Mouse (Mus musculus) megakaryocyte, embryonic 14.5 days (primary cell): ENCODE measurements at regions not wholly inside any gene's neighbourhood (a gene's known extent, or its start where the extent isn't known, plus 50 kb on each side); places are given as distances from the start of the nearest gene placed in this dataset.
A peak's percentile ranks its signal among the peaks of the same experiment; 100 is the strongest.

Source experiments
- H3K27me3 ChIP-seq: replicated peaks from 2 replicates; pipeline ENCODE3; 2012; ENCODE audit warnings: inconsistent platforms
- H3K36me3 ChIP-seq: replicated peaks from 2 replicates; pipeline ENCODE3; 2012; ENCODE audit warnings: low read length, inconsistent platforms, mixed read lengths
- H3K4me1 ChIP-seq: 2 replicates; pipeline ENCODE4 v1.6.1; 2012; ENCODE audit warnings: inconsistent platforms
- H3K4me3 ChIP-seq: replicated peaks from 2 replicates; pipeline ENCODE3; 2012; ENCODE audit warnings: moderate library complexity, mild to moderate bottlenecking, inconsistent platforms
- H3K9me3 ChIP-seq: 2 replicates; pipeline ENCODE4 v1.6.1; 2012; ENCODE audit warnings: inconsistent platforms
- FLI1 ChIP-seq: IDR thresholded peaks from 2 replicates; pipeline ENCODE4 v1.6.1; 2012; ENCODE audit warnings: low read length, inconsistent platforms, mixed read lengths
- GATA1 ChIP-seq: IDR thresholded peaks from 3 replicates; pipeline ENCODE4 v1.6.1; 2012; ENCODE audit warnings: mixed read lengths, low read length, inconsistent platforms, borderline replicate concordance

- TF ChIP-seq GATA1 (no peak), FLI1 (no peak)
- no peak overlapping the region for H3K4me3 ChIP-seq
- H3K27me3 ChIP-seq = peaks cover 3% of the 10 kb centered on the region
- H3K9me3 ChIP-seq = 0 out of 2 replicates have a peak, but pooled peaks cover 4% of the 10 kb centered on the region
- H3K4me1 ChIP-seq = peaks cover 15% of the 10 kb centered on the region; the same call in 1 of the 2 replicates
- no peaks in the 10 kb centered on the region for H3K36me3 ChIP-seq
These were observed 65.4 kb upstream of the Tes start for GRCm38 (mm10) chr6:16999451-17000139.

- Histone ChIP-seq H3K4me1 (peaks cover 15% of the 10 kb centered on the region; the same call in 1 of the 2 replicates), H3K9me3 (no peaks in the 10 kb centered on the region), H3K36me3 (no peaks in the 10 kb centered on the region), H3K27me3 (peaks cover 3% of the 10 kb centered on the region), H3K4me3 (peak overlapping the region; percentile 56)
- TF ChIP-seq GATA1 = no peak
- TF ChIP-seq FLI1 = no peak
These were observed 69.4 kb upstream of the Tes start for GRCm38 (mm10) chr6:16995495-16995936.

- no peaks in the 10 kb centered on the region for H3K9me3 ChIP-seq
- peaks cover 3% of the 10 kb centered on the region for H3K27me3 ChIP-seq
- peaks cover 15% of the 10 kb centered on the region; the same call in 1 of the 2 replicates for H3K4me1 ChIP-seq
- H3K36me3 ChIP-seq = no peaks in the 10 kb centered on the region
- no peak overlapping the region for H3K4me3 ChIP-seq
- TF ChIP-seq FLI1 (no peak), GATA1 (no peak)
These were observed 70.2 kb upstream of the Tes start for GRCm38 (mm10) chr6:16994711-16995110.

- no peaks in the 10 kb centered on the region for H3K36me3 ChIP-seq
- no peak overlapping the region for H3K4me3 ChIP-seq
- no peaks in the 10 kb centered on the region for H3K9me3 ChIP-seq
- H3K4me1 ChIP-seq = peaks cover 11% of the 10 kb centered on the region; the same call in 1 of the 2 replicates
- TF ChIP-seq GATA1 (no peak), FLI1 (no peak)
- peaks cover 3% of the 10 kb centered on the region for H3K27me3 ChIP-seq
These were observed 72.9 kb upstream of the Tes start for GRCm38 (mm10) chr6:16991996-16992591.

GRCm38 (mm10) chr6:16978206-16978505 lies 79.9 kb upstream of the Tfec start:
- Histone ChIP-seq H3K27me3 (no peaks in the 10 kb centered on the region), H3K4me3 (peak overlapping the region; percentile 44), H3K9me3 (no peaks in the 10 kb centered on the region), H3K4me1 (peaks cover 26% of the 10 kb centered on the region), H3K36me3 (no peaks in the 10 kb centered on the region)
- TF ChIP-seq GATA1 (no peak), FLI1 (no peak)

GRCm38 (mm10) chr6:16977392-16978205 lies 79.4 kb upstream of the Tfec start:
- Histone ChIP-seq H3K4me1 (peaks cover 26% of the 10 kb centered on the region), H3K4me3 (no peak overlapping the region), H3K36me3 (no peaks in the 10 kb centered on the region), H3K9me3 (no peaks in the 10 kb centered on the region), H3K27me3 (no peaks in the 10 kb centered on the region)
- no peak for TF ChIP-seq GATA1
- no peak for TF ChIP-seq FLI1

GRCm38 (mm10) chr6:16965658-16966057 lies 67.4 kb upstream of the Tfec start:
- no peaks in the 10 kb centered on the region for H3K27me3 ChIP-seq
- H3K4me1 ChIP-seq = peaks cover 9% of the 10 kb centered on the region
- no peak overlapping the region for H3K4me3 ChIP-seq
- no peaks in the 10 kb centered on the region for H3K36me3 ChIP-seq
- TF ChIP-seq GATA1 (no peak), FLI1 (no peak)
- H3K9me3 ChIP-seq = 0 out of 2 replicates have a peak, but pooled peaks cover 2% of the 10 kb centered on the region

GRCm38 (mm10) chr6:16964362-16964761 lies 66.1 kb upstream of the Tfec start:
- Histone ChIP-seq H3K4me3 (no peak overlapping the region), H3K36me3 (no peaks in the 10 kb centered on the region), H3K27me3 (no peaks in the 10 kb centered on the region), H3K9me3 (no peaks in the 10 kb centered on the region), H3K4me1 (peaks cover 12% of the 10 kb centered on the region)
- TF ChIP-seq FLI1 (no peak), GATA1 (no peak)

GRCm38 (mm10) chr6:16963958-16964357 lies 65.7 kb upstream of the Tfec start:
- no peaks in the 10 kb centered on the region for H3K9me3 ChIP-seq
- peaks cover 12% of the 10 kb centered on the region for H3K4me1 ChIP-seq
- TF ChIP-seq GATA1 (no peak), FLI1 (no peak)
- H3K27me3 ChIP-seq = no peaks in the 10 kb centered on the region
- H3K36me3 ChIP-seq = no peaks in the 10 kb centered on the region
- no peak overlapping the region for H3K4me3 ChIP-seq
